Mouse (Mus musculus) heart, embryonic 15.5 days (tissue): Measurements from ENCODE around the gene Cd82. TPM values are rescaled to one million over a fixed set of nuclear protein-coding genes. Genes with fewer than 3 reads are reported as not detected.

ENCODE experiments used
- ATAC-seq: fragments of 200-750 bp; cut with Nextera tagmentation; replicated peaks from 2 replicates; pipeline ENCODE4 v1.8.0; 2017; ENCODE audit warnings: low read depth, moderate TSS enrichment; ENCODE audit not compliant: insufficient number of reproducible peaks, insufficient read depth, low FRiP score
- H3K27ac ChIP-seq: fragments of 300-500 bp; sonication (generic); 2 replicates; pipeline ENCODE4 v1.5.1; 2015; ENCODE audit warnings: mild to moderate bottlenecking, inconsistent platforms
- H3K27me3 ChIP-seq: fragments of 300-500 bp; sonication (generic); 2 replicates; pipeline ENCODE4 v1.6.1; 2015; ENCODE audit warnings: inconsistent platforms
- H3K36me3 ChIP-seq: fragments of 300-500 bp; sonication (generic); 2 replicates; pipeline ENCODE4 v1.6.1; 2015; ENCODE audit warnings: mild to moderate bottlenecking, inconsistent platforms
- H3K4me1 ChIP-seq: fragments of 300-500 bp; sonication (generic); replicated peaks from 2 replicates; pipeline ENCODE4 v1.6.1; 2015; ENCODE audit warnings: inconsistent platforms
- H3K4me2 ChIP-seq: fragments of 300-500 bp; sonication (generic); 2 replicates; pipeline ENCODE4 v1.6.1; 2015; ENCODE audit warnings: inconsistent platforms, mild to moderate bottlenecking, moderate library complexity
- H3K4me3 ChIP-seq: fragments of 300-500 bp; sonication (generic); 2 replicates; pipeline ENCODE4 v1.5.1; 2015; ENCODE audit warnings: mild to moderate bottlenecking, inconsistent platforms
- H3K9ac ChIP-seq: fragments of 300-500 bp; sonication (generic); 2 replicates; pipeline ENCODE4 v1.6.1; 2015; ENCODE audit warnings: mild to moderate bottlenecking, inconsistent platforms
- H3K9me3 ChIP-seq: fragments of 300-500 bp; sonication (generic); replicated peaks from 2 replicates; pipeline ENCODE4 v1.6.1; 2016; ENCODE audit warnings: inconsistent platforms
- WGBS: fragments of 180-500 bp; shearing (Covaris S2); methylation state at CpG from one replicate; pipeline ENCODE4 v1.1.7; 2015; ENCODE audit warnings: mixed read lengths; 5-methylcytosine and 5-hydroxymethylcytosine counted together
- polyA plus RNA-seq: library from polyadenylated mRNA; unstranded; fragments of >200 nt; fragmentation: Nextera tagmentation; extraction: Ambion mirVana; gene quantifications from 2 replicates; pipeline ENCODE4 v1.2.1, GENCODE M21; 2015

The Cd82 gene
- polyA plus RNA-seq, 1 experiment from 2014 or later, result 24.4 TPM

GRCm38 (mm10) chr2:93466314-93466713 lies 3.4 kb upstream of the Cd82 start:
- Histone ChIP-seq H3K36me3 (no peaks in the 10 kb centered on the region), H3K9me3 (no peaks in the 10 kb centered on the region), H3K27me3 (no peaks in the 10 kb centered on the region), H3K4me3 (no peak overlapping the region), H3K27ac (no peak overlapping the region), H3K4me1 (peaks cover 33% of the 10 kb centered on the region), H3K4me2 (no peak overlapping the region), H3K9ac (no peak overlapping the region)
- ATAC-seq, result no peak
- WGBS, result 67% methylated on average over 3 of the region's 3 CpGs

GRCm38 (mm10) chr2:93461869-93462714 lies 848 bp downstream of the Cd82 start:
- 2% methylated on average over 41 of the region's 41 CpGs for WGBS
- H3K4me1 ChIP-seq, result peaks cover 43% of the 10 kb centered on the region
- peak overlapping the region; percentile 87 for H3K4me2 ChIP-seq
- H3K27ac ChIP-seq, result peak overlapping the region; percentile 78
- H3K9ac ChIP-seq, result peak overlapping the region; percentile 56
- peak overlapping the region; percentile 59 for H3K4me3 ChIP-seq
- no peaks in the 10 kb centered on the region for H3K27me3 ChIP-seq
- H3K9me3 ChIP-seq, result no peaks in the 10 kb centered on the region
- ATAC-seq, result peak; percentile 95
- no peaks in the 10 kb centered on the region for H3K36me3 ChIP-seq

- Histone ChIP-seq H3K4me1 (peaks cover 46% of the 10 kb centered on the region), H3K36me3 (no peaks in the 10 kb centered on the region), H3K9me3 (no peaks in the 10 kb centered on the region), H3K4me2 (peak overlapping the region; percentile 87), H3K4me3 (peak overlapping the region; percentile 59), H3K27ac (no peak overlapping the region; the same call in 1 of the 2 replicates), H3K27me3 (no peaks in the 10 kb centered on the region), H3K9ac (no peak overlapping the region)
- ATAC-seq, result no peak
- WGBS, result 81% methylated on average over 6 of the region's 6 CpGs
Observed at GRCm38 (mm10) chr2:93460786-93461469, 2.0 kb downstream of the Cd82 start.

GRCm38 (mm10) chr2:93459208-93459920 lies 3.6 kb downstream of the Cd82 start:
- Histone ChIP-seq H3K4me1 (peaks cover 58% of the 10 kb centered on the region), H3K27me3 (no peaks in the 10 kb centered on the region), H3K4me3 (no peak overlapping the region; the same call in 1 of the 2 replicates), H3K27ac (peak overlapping the region; percentile 22; the same call in 1 of the 2 replicates), H3K36me3 (no peaks in the 10 kb centered on the region), H3K9me3 (no peaks in the 10 kb centered on the region), H3K9ac (no peak overlapping the region), H3K4me2 (peak overlapping the region; percentile 9; the same call in 1 of the 2 replicates)
- no peak for ATAC-seq
- WGBS, result 59% methylated on average over 7 of the region's 7 CpGs

GRCm38 (mm10) chr2:93458332-93459207 lies 4.4 kb downstream of the Cd82 start:
- H3K9ac ChIP-seq, result no peak overlapping the region

GRCm38 (mm10) chr2:93457426-93458130 lies 5.4 kb downstream of the Cd82 start:
- Histone ChIP-seq H3K4me2 (no peak overlapping the region), H3K4me1 (peaks cover 59% of the 10 kb centered on the region), H3K36me3 (no peaks in the 10 kb centered on the region), H3K27me3 (no peaks in the 10 kb centered on the region), H3K27ac (peak overlapping the region; percentile 22; the same call in 1 of the 2 replicates), H3K4me3 (no peak overlapping the region), H3K9me3 (no peaks in the 10 kb centered on the region), H3K9ac (no peak overlapping the region)
- ATAC-seq, result no peak
- WGBS, result 64% methylated on average over 6 of the region's 6 CpGs

More at GRCm38 (mm10) chr2:93458332-93459207, 4.4 kb downstream of the Cd82 start:
- ATAC-seq, result no peak
- Histone ChIP-seq H3K4me2 (peak overlapping the region; percentile 9; the same call in 1 of the 2 replicates), H3K27me3 (no peaks in the 10 kb centered on the region), H3K9me3 (no peaks in the 10 kb centered on the region), H3K27ac (peak overlapping the region; percentile 22; the same call in 1 of the 2 replicates), H3K4me3 (no peak overlapping the region; the same call in 1 of the 2 replicates), H3K36me3 (no peaks in the 10 kb centered on the region), H3K4me1 (peaks cover 62% of the 10 kb centered on the region)
- WGBS, result 43% methylated on average over 8 of the region's 8 CpGs

GRCm38 (mm10) chr2:93456140-93456539 lies 6.8 kb downstream of the Cd82 start:
- Histone ChIP-seq H3K9ac (no peak overlapping the region), H3K4me1 (peaks cover 59% of the 10 kb centered on the region), H3K4me3 (no peak overlapping the region), H3K27me3 (no peaks in the 10 kb centered on the region), H3K9me3 (no peaks in the 10 kb centered on the region), H3K27ac (no peak overlapping the region), H3K4me2 (no peak overlapping the region), H3K36me3 (no peaks in the 10 kb centered on the region)
- 56% methylated on average over 3 of the region's 3 CpGs for WGBS
- ATAC-seq, result no peak

- Histone ChIP-seq H3K4me3 (no peak overlapping the region), H3K27ac (peak overlapping the region; percentile 20; the same call in 1 of the 2 replicates), H3K4me1 (peaks cover 69% of the 10 kb centered on the region), H3K36me3 (no peaks in the 10 kb centered on the region), H3K4me2 (no peak overlapping the region), H3K9ac (no peak overlapping the region), H3K9me3 (no peaks in the 10 kb centered on the region), H3K27me3 (no peaks in the 10 kb centered on the region)
- 63% methylated on average over 3 of the region's 3 CpGs for WGBS
- ATAC-seq, result no peak
Observed at GRCm38 (mm10) chr2:93454817-93455591, 7.9 kb downstream of the Cd82 start.

- H3K9ac ChIP-seq, result no peak overlapping the region
- H3K4me2 ChIP-seq, result no peak overlapping the region
- no peak for ATAC-seq
- H3K9me3 ChIP-seq, result no peaks in the 10 kb centered on the region
- H3K27me3 ChIP-seq, result no peaks in the 10 kb centered on the region
- peak overlapping the region; percentile 20; the same call in 1 of the 2 replicates for H3K27ac ChIP-seq
- peaks cover 68% of the 10 kb centered on the region for H3K4me1 ChIP-seq
- H3K36me3 ChIP-seq, result no peaks in the 10 kb centered on the region
- WGBS, result 55% methylated on average over 10 of the region's 10 CpGs
- H3K4me3 ChIP-seq, result no peak overlapping the region
Observed at GRCm38 (mm10) chr2:93454334-93454733, 8.6 kb downstream of the Cd82 start.
